Mouse (Mus musculus): ENCODE results near the gene Calm3.

DNA sequence AGATGAGACGGTGACA lies 48.8 kb downstream of the Calm3 start, which contains the start of gene Dact3:
- no peak for TF ChIP-seq POLR2A (IDR thresholded peaks at IDR 0.05; ENCODE audit: insufficient read length, low read depth)
- no peak for TF ChIP-seq USF1 (IDR thresholded peaks at IDR 0.05; ENCODE audit: low read depth)
